Comparison of ENCODE assay signal across 26 mouse cellular contexts in genomic region chr11:36886147-36886546, GRCm38 (mm10).
"Had no signal": no experiment of that assay in that cellular context is flagged by ENCODE, and none has a peak within 500 bp of the region (broad histone marks: within the 10 kb centered on the region; RNA-seq: fewer than 3 reads in every experiment).

No protein-coding gene starts in this region.

- H3K27ac ChIP-seq: forebrain, embryonic 15.5 days; heart, embryonic 10.5 days; hindbrain, embryonic 10.5 days; hindbrain, embryonic 12.5 days; hindbrain, embryonic 14.5 days; intestine, embryonic 15.5 days; layer of hippocampus, adult 2 months; left cerebral cortex, adult 2 months; limb, embryonic 10.5 days; limb, embryonic 12.5 days had no signal

- ATAC-seq: forebrain, embryonic 15.5 days; forebrain, postnatal 0 days; hindbrain, embryonic 16.5 days; inflammation-experienced regulatory T-cells, adult 6 months; intestine, embryonic 15.5 days; intestine, postnatal 0 days had no signal

- H3K27me3 ChIP-seq: forebrain, embryonic 15.5 days; heart, embryonic 12.5 days; hindbrain, embryonic 12.5 days; intestine, embryonic 15.5 days; limb, embryonic 12.5 days had no signal

- H3K4me2 ChIP-seq: forebrain, embryonic 15.5 days; heart, embryonic 12.5 days; hindbrain, embryonic 12.5 days; hindbrain, embryonic 14.5 days; intestine, embryonic 15.5 days; limb, embryonic 12.5 days; liver, embryonic 11.5 days had no signal

- H3K4me1 ChIP-seq: forebrain, embryonic 15.5 days; heart, embryonic 10.5 days; heart, embryonic 12.5 days; intestine, embryonic 15.5 days had no signal

- H3K4me3 ChIP-seq: forebrain, embryonic 15.5 days; heart, embryonic 10.5 days; heart, embryonic 12.5 days; hindbrain, embryonic 10.5 days; hindbrain, embryonic 12.5 days; intestine, embryonic 15.5 days; layer of hippocampus, adult 2 months; left cerebral cortex, adult 2 months; limb, embryonic 10.5 days; limb, embryonic 12.5 days had no signal

- H3K9me3 ChIP-seq: forebrain, embryonic 15.5 days; heart, embryonic 10.5 days; heart, embryonic 12.5 days; hindbrain, embryonic 10.5 days; hindbrain, embryonic 12.5 days; intestine, embryonic 15.5 days; limb, embryonic 10.5 days; limb, embryonic 12.5 days had no signal

- DNase-seq: forebrain, postnatal 0 days; gastrocnemius, postnatal 14 days; gastrocnemius, postnatal 36 days; heart, adult 11 months; heart, postnatal 10 days; heart, postnatal 4 days; kidney, adult 2 months; kidney, adult 9 months; kidney, postnatal 10 days; kidney, postnatal 4 days; liver had no signal

- H3K36me3 ChIP-seq: forebrain, embryonic 15.5 days; heart, embryonic 10.5 days; heart, embryonic 12.5 days; hindbrain, embryonic 10.5 days; hindbrain, embryonic 12.5 days; intestine, embryonic 15.5 days; limb, embryonic 10.5 days; limb, embryonic 12.5 days had no signal

- H3K9ac ChIP-seq: forebrain, embryonic 15.5 days; forebrain, postnatal 0 days; heart, embryonic 12.5 days; hindbrain, embryonic 12.5 days; hindbrain, embryonic 14.5 days; intestine, embryonic 15.5 days; limb, embryonic 12.5 days had no signal
